Comparison of ENCODE assay signal across 9 mouse cellular contexts in genomic region chr4:135683553-135683952, GRCm38 (mm10). TPM values are rescaled to one million over a fixed set of nuclear protein-coding genes. Genes with fewer than 3 reads are reported as not detected.
DNase-seq lines count a peak whose midpoint lies in the region; ATAC-seq and TF ChIP-seq lines count a peak whose summit lies in the region.
"Had no signal": no experiment of that assay in that cellular context is flagged by ENCODE, and none has a peak within 500 bp of the region (broad histone marks: within the 10 kb centered on the region; RNA-seq: fewer than 3 reads in every experiment).

No protein-coding gene starts in this region.

- no peak for TF ChIP-seq EP300 in MEL (IDR thresholded peaks at IDR 0.05; ENCODE audit: low read depth in 1 of 2, low read length in 2 of 2)

- TF ChIP-seq CTCF in MEL (IDR thresholded peaks at IDR 0.05 in 2 of 3, conservative IDR thresholded peaks at IDR 0.05 in 1 of 3; ENCODE audit: control insufficient read depth in 1 of 3, insufficient read depth in 1 of 3, low read depth in 2 of 3, low read length in 3 of 3, poor library complexity in 1 of 3, severe bottlenecking in 1 of 3) = peak in 2 of 3 experiments; percentile 43 to 59; a peak in 4 of 6 replicates
- peak; percentile 71 for TF ChIP-seq CTCF in hindbrain, postnatal 0 days (IDR thresholded peaks at IDR 0.05; ENCODE audit: low read depth)
- TF ChIP-seq CTCF in small intestine, adult 2 months (IDR thresholded peaks at IDR 0.05; ENCODE audit: extremely low read depth, insufficient read length, insufficient replicate concordance, low read depth, low read length) = peak; percentile 74; the same call in 1 of the 2 replicates

- H3K4me3 ChIP-seq in hindbrain, embryonic 11.5 days (ENCODE audit: low read depth, low read length) = no peak overlapping the region
- no peak overlapping the region for H3K4me3 ChIP-seq in hindbrain, embryonic 13.5 days
- no peak overlapping the region for H3K4me3 ChIP-seq in MEL (ENCODE audit: control insufficient read depth in 1 of 2, insufficient read depth in 1 of 2, low read depth in 2 of 2, low read length in 2 of 2)
- H3K4me3 ChIP-seq in hindbrain, postnatal 0 days (ENCODE audit: low read length) = no peak overlapping the region
- H3K4me3 ChIP-seq in small intestine, adult 2 months (ENCODE audit: low read depth, low read length) = no peak overlapping the region

- H3K79me2 ChIP-seq in MEL (ENCODE audit: control insufficient read depth, insufficient read depth, low read length, poor library complexity) = no peaks in the 10 kb centered on the region

- DNase-seq in hindbrain, embryonic 11.5 days (ENCODE audit: low spot score) = peak; percentile 54
- DNase-seq in A20 (ENCODE audit: low read depth, low spot score) (peak; percentile 50), MEL (ENCODE audit: low read depth, low spot score) (no peak)
- peak; percentile 67 for DNase-seq in hindbrain, postnatal 0 days (ENCODE audit: low spot score)
- DNase-seq in frontal cortex, postnatal 25 days (ENCODE audit: low spot score in 2 of 2) = no peak
- no peak for DNase-seq in gastrocnemius, postnatal 25 days

- no peaks in the 10 kb centered on the region for H3K36me3 ChIP-seq in hindbrain, embryonic 11.5 days (ENCODE audit: control insufficient read depth, insufficient read depth, low read length)
- no peaks in the 10 kb centered on the region for H3K36me3 ChIP-seq in hindbrain, embryonic 13.5 days
- H3K36me3 ChIP-seq in MEL (ENCODE audit: control insufficient read depth in 1 of 2, insufficient read depth in 2 of 2, low read length in 2 of 2) = no peaks in the 10 kb centered on the region; a peak in 2 of 4 replicates
- no peaks in the 10 kb centered on the region for H3K36me3 ChIP-seq in hindbrain, postnatal 0 days (ENCODE audit: insufficient read depth, low read length)
- no peaks in the 10 kb centered on the region for H3K36me3 ChIP-seq in small intestine, adult 2 months (ENCODE audit: control insufficient read depth, insufficient read depth, low read length)

- peaks cover 4% of the 10 kb centered on the region for H3K4me1 ChIP-seq in hindbrain, embryonic 11.5 days (replicated peaks; ENCODE audit: control insufficient read depth, insufficient read depth, low read length)
- peaks cover 13% of the 10 kb centered on the region for H3K4me1 ChIP-seq in hindbrain, embryonic 13.5 days (replicated peaks)
- H3K4me1 ChIP-seq in MEL (ENCODE audit: control insufficient read depth in 1 of 2, insufficient read depth in 2 of 2, low read length in 2 of 2) = 0 out of 4 replicates have a peak, but pooled peaks cover 0 to 3% of the 10 kb centered on the region in 2 experiments
- H3K4me1 ChIP-seq in hindbrain, postnatal 0 days (ENCODE audit: insufficient read depth, low read length) = no peaks in the 10 kb centered on the region
- peaks cover 4% of the 10 kb centered on the region for H3K4me1 ChIP-seq in small intestine, adult 2 months (ENCODE audit: control insufficient read depth, insufficient read depth, insufficient read length, low read length)

- WGBS in hindbrain, embryonic 11.5 days = 20% methylated on average over 4 of the region's 4 CpGs
- WGBS in hindbrain, embryonic 13.5 days = 27% methylated on average over 4 of the region's 4 CpGs
- WGBS in hindbrain, postnatal 0 days = 26% methylated on average over 4 of the region's 4 CpGs
- 24% methylated on average over 4 of the region's 4 CpGs for WGBS in small intestine, adult 2 months

- TF ChIP-seq RAD21 in MEL (IDR thresholded peaks at IDR 0.05; ENCODE audit: low read depth, low read length) = peak; percentile 8; the same call in 1 of the 2 replicates

- H3K27me3 ChIP-seq in hindbrain, embryonic 11.5 days (ENCODE audit: control insufficient read depth, insufficient read depth, low read length) = peaks cover 34% of the 10 kb centered on the region
- H3K27me3 ChIP-seq in hindbrain, embryonic 13.5 days = peaks cover 56% of the 10 kb centered on the region
- peaks cover 0 to 6% of the 10 kb centered on the region in 2 experiments; a peak in 3 of 4 replicates for H3K27me3 ChIP-seq in MEL (ENCODE audit: control insufficient read depth in 1 of 2, insufficient read depth in 2 of 2, low read length in 2 of 2)
- H3K27me3 ChIP-seq in hindbrain, postnatal 0 days (ENCODE audit: insufficient read depth, low read length) = peaks cover 22% of the 10 kb centered on the region
- peaks cover 4% of the 10 kb centered on the region; the same call in 1 of the 2 replicates for H3K27me3 ChIP-seq in small intestine, adult 2 months (ENCODE audit: control insufficient read depth, insufficient read depth, low read length)

- no peak for ATAC-seq in hindbrain, embryonic 11.5 days (ENCODE audit: low FRiP score)
- no peak for ATAC-seq in hindbrain, embryonic 13.5 days (ENCODE audit: low FRiP score)
- no peak for ATAC-seq in hindbrain, postnatal 0 days

- no peak overlapping the region for H3K27ac ChIP-seq in hindbrain, embryonic 11.5 days (ENCODE audit: low read depth, low read length)
- no peak overlapping the region for H3K27ac ChIP-seq in hindbrain, embryonic 13.5 days
- no peak overlapping the region for H3K27ac ChIP-seq in MEL (ENCODE audit: control insufficient read depth, low read depth, low read length)
- no peak overlapping the region for H3K27ac ChIP-seq in hindbrain, postnatal 0 days
- H3K27ac ChIP-seq in small intestine, adult 2 months (ENCODE audit: insufficient read depth, low read depth, low read length) = no peak overlapping the region

- H3K9me3 ChIP-seq in hindbrain, embryonic 11.5 days (ENCODE audit: control insufficient read depth, low read length) = no peaks in the 10 kb centered on the region
- no peaks in the 10 kb centered on the region for H3K9me3 ChIP-seq in hindbrain, embryonic 13.5 days
- no peaks in the 10 kb centered on the region for H3K9me3 ChIP-seq in MEL (replicated peaks; ENCODE audit: insufficient read depth, low read length)
- no peaks in the 10 kb centered on the region for H3K9me3 ChIP-seq in hindbrain, postnatal 0 days (ENCODE audit: low read length)

- no peak overlapping the region for H3K4me2 ChIP-seq in hindbrain, embryonic 11.5 days (replicated peaks; ENCODE audit: low read depth, low read length)
- H3K4me2 ChIP-seq in hindbrain, embryonic 13.5 days = no peak overlapping the region
- H3K4me2 ChIP-seq in hindbrain, postnatal 0 days (ENCODE audit: low read depth, low read length) = no peak overlapping the region

- TF ChIP-seq POLR2A in MEL (IDR thresholded peaks at IDR 0.05; ENCODE audit: control insufficient read depth in 1 of 2, insufficient read depth in 1 of 2, low read depth in 1 of 2, low read length in 2 of 2, poor library complexity in 1 of 2) = no peak
- no peak for TF ChIP-seq POLR2A in small intestine, adult 2 months (IDR thresholded peaks at IDR 0.05; ENCODE audit: low read depth, low read length)

- H3K9ac ChIP-seq in hindbrain, embryonic 11.5 days (ENCODE audit: low read depth, low read length) = no peak overlapping the region
- no peak overlapping the region for H3K9ac ChIP-seq in hindbrain, embryonic 13.5 days
- no peak overlapping the region for H3K9ac ChIP-seq in MEL (ENCODE audit: control insufficient read depth, low read depth, low read length, poor library complexity, severe bottlenecking)
- H3K9ac ChIP-seq in hindbrain, postnatal 0 days (replicated peaks; ENCODE audit: low read length) = no peak overlapping the region

TF ChIP-seq in MEL, 35 proteins besides CTCF, POLR2A, EP300 and RAD21:
- TF ChIP-seq CHD1 (IDR thresholded peaks at IDR 0.05; ENCODE audit: low read depth, low read length) (no peak), SMC3 (IDR thresholded peaks at IDR 0.05; ENCODE audit: low read depth, low read length) (peak; percentile 42), NRF1 (IDR thresholded peaks at IDR 0.05; ENCODE audit: insufficient read depth, low read depth, low read length, poor library complexity, severe bottlenecking) (no peak), ZC3H11A (IDR thresholded peaks at IDR 0.05; ENCODE audit: low read depth, low read length) (no peak), ELF1 (IDR thresholded peaks at IDR 0.05; ENCODE audit: low read depth, low read length) (no peak), UBTF (IDR thresholded peaks at IDR 0.05; ENCODE audit: borderline replicate concordance, insufficient read depth, low read depth, low read length) (no peak), MYB (IDR thresholded peaks at IDR 0.05; ENCODE audit: low read depth, low read length) (no peak), USF2 (IDR thresholded peaks at IDR 0.05; ENCODE audit: borderline replicate concordance in 1 of 2, insufficient read depth in 1 of 2, low read depth in 1 of 2, low read length in 2 of 2) (no peak), ETS1 (IDR thresholded peaks at IDR 0.05; ENCODE audit: low read depth, low read length) (no peak)

RNA-seq across cellular contexts. Expression of gene Ifnlr1, which starts 2.5 kb away (rescaled TPM):
- 0.25 and 0.71 TPM in 2 replicates for polyA plus RNA-seq in hindbrain, embryonic 11.5 days (2014; fragmentation: Nextera tagmentation; extraction: Ambion mirVana)
- 0.14 and 0.42 TPM in 2 replicates for polyA plus RNA-seq in hindbrain, embryonic 13.5 days (2015; fragmentation: Nextera tagmentation; extraction: Ambion mirVana)
- not detected in 2 replicates for total RNA-seq in MEL (2012; rRNA removed)
- polyA plus RNA-seq in MEL (2012; ENCODE audit: insufficient read depth in 1 of 2, insufficient read length in 2 of 2, low read depth in 1 of 2, low replicate concordance in 2 of 2, missing spikeins in 1 of 2) = under 1 TPM in 1 of 2 experiments, not detected in 1; 0.03 TPM
- 0.22 and 0.58 TPM in 2 replicates for total RNA-seq in hindbrain, postnatal 0 days (2014; rRNA removed)
- polyA plus RNA-seq in hindbrain, postnatal 0 days (2015; fragmentation: Nextera tagmentation; extraction: Ambion mirVana) = 0.11 and 0.23 TPM in 2 replicates
- polyA plus RNA-seq in small intestine, adult 2 months (2012; rRNA removed) = 4.9 and 11.4 TPM in 2 replicates
- under 1 TPM; 0.13 to 0.23 TPM for total RNA-seq in gastrocnemius, postnatal 25 days (2021)
- total RNA-seq: common myeloid progenitor, adult 5-6 weeks had no signal

RNA-seq across cellular contexts. Expression of gene Il22ra1, which starts 44.4 kb away (rescaled TPM):
- not detected in 2 replicates for polyA plus RNA-seq in hindbrain, embryonic 11.5 days (2014; fragmentation: Nextera tagmentation; extraction: Ambion mirVana)
- polyA plus RNA-seq in hindbrain, embryonic 13.5 days (2015; fragmentation: Nextera tagmentation; extraction: Ambion mirVana) = not detected in 2 replicates
- not detected in 2 replicates for total RNA-seq in MEL (2012; rRNA removed)
- polyA plus RNA-seq in MEL (2012; ENCODE audit: insufficient read depth in 1 of 2, insufficient read length in 2 of 2, low read depth in 1 of 2, low replicate concordance in 2 of 2, missing spikeins in 1 of 2) = under 1 TPM in 1 of 2 experiments, not detected in 1; 0.03 TPM
- 0.84 TPM in 1 of 2 replicates, not detected in the other for total RNA-seq in hindbrain, postnatal 0 days (2014; rRNA removed)
- not detected in 2 replicates for polyA plus RNA-seq in hindbrain, postnatal 0 days (2015; fragmentation: Nextera tagmentation; extraction: Ambion mirVana)
- 62.3 and 171 TPM in 2 replicates for polyA plus RNA-seq in small intestine, adult 2 months (2012; rRNA removed)
- under 1 TPM in 1 of 2 experiments, not detected in 1; 0.11 TPM for total RNA-seq in gastrocnemius, postnatal 25 days (2021)
- total RNA-seq: common myeloid progenitor, adult 5-6 weeks had no signal

Comparison
In these comparisons a context has a peak if more than half of its experiments do, and no peak if none do; other contexts are left out.
1. DNase-seq: peak in hindbrain, embryonic 11.5 days (single experiment), A20 (single experiment) and hindbrain, postnatal 0 days (single experiment); none in MEL (single experiment), frontal cortex, postnatal 25 days (0 of 2) and gastrocnemius, postnatal 25 days (single experiment).
2. RNA of gene Il22ra1, which starts 44.4 kb away (polyA plus RNA-seq): 62.3 to 171 TPM in small intestine, adult 2 months; 0.03 TPM in MEL, not detected in hindbrain, embryonic 11.5 days, not detected in hindbrain, embryonic 13.5 days and not detected in hindbrain, postnatal 0 days; every median in the first group is over 10 times any median in the second.
3. Peak in every context shown above with its lines, with median percentiles within 50 percentile points of each other: CTCF ChIP-seq.